Mouse (Mus musculus) gastrocnemius, postnatal 36 days (tissue): Measurements from ENCODE around the gene Pbxip1. TPM values are rescaled to one million over a fixed set of nuclear protein-coding genes. Genes with fewer than 3 reads are reported as not detected.

Experiments
- DNase-seq, 2 experiments: peaks; one replicate each; pipeline ENCODE4 v3.0.0; 2022
- intact Hi-C: fragments of 180-260 bp; cut with DNase I; formaldehyde crosslinking; loops from one replicate; pipeline ENCODE4 v1.15.1; 2025
- total RNA-seq, 2 experiments: library from RNA; stranded (reverse); gene quantifications; 2 replicates each; pipeline ENCODE4 v1.2.3; 2021

The Pbxip1 gene
- total RNA-seq, 2 experiments from 2014 or later = 190 to 193 TPM

GRCm38 (mm10) chr3:89406887-89407286, 29.6 kb upstream of the Pbxip1 start:
- intact Hi-C loops = no loop called here
- DNase-seq = no peak

- intact Hi-C loops = no loop called here
- no peak for DNase-seq
Measured at GRCm38 (mm10) chr3:89408448-89408847, 28.1 kb upstream of the Pbxip1 start.

- no peak for DNase-seq
- intact Hi-C loops = no loop called here
Measured at GRCm38 (mm10) chr3:89409701-89410100, 26.8 kb upstream of the Pbxip1 start.

DNA sequence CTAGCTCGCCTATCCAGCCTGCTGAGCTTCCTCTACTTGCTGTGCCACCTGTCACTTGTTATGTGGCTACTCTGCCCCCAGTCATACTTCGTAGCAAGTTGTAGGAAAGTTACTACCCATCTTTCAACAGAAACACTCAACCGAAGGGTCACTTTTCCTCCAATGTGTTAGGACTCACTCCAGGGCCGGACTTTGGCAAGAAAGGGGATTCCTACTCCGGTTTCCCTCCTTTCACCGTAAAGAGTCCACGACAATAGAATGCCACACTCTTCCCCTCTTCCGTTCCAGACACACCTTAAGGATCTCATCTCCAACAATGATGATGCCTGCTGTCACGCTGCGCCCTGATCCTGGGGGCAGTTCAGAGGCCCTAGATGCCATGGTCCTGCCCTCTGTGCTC, 25.6 kb upstream of the Pbxip1 start:
- DNase-seq = no peak
- intact Hi-C loops = no loop called here

DNA sequence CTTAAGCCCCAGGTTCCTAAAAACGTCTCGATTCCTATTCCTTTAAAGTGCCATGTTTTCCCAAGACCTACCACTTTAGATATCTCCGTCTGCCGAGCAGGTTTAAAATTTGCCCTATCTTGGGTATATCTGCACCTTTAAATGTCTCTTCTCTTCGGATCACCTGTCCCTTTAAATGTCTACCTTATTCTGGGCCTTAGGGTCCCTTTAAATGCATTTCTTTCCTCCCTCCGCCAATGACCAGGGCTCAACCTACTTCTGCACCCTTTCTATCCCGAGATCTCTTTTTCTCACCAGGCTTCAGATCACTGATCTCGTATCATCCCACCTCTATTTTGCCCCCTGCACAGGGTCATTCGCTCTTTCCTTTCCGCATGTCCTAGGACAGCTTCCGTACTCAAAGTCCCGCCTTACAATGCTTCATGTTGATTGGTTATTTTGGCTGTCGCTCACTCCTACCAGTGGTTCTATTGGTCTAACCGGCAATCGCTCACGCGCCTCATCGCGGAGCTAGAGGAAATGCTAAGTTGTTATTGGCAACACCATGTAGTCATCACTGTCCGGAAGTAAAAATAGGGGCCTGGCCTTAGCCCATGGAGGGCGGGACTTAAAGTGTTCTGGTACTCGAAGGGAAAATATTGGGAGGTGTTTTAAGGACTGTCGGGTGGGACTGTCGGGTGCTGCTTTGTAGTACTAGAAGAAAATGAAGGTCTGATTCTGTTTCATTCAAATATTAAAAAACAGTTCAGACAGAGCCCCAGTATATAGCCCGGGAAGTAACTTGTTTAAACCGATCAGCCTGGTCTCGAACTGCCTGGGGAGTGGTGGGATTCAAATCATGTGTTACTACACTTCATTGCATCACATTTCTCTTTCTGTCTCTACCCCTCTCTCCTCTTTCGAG, 24.8 kb upstream of the Pbxip1 start, which contains the start of gene Flad1:
TSS of gene Flad1 (minus strand) at position 381 of the 904 bp plus-strand sequence.
- DNase-seq = peak; percentile 94 to 97
- intact Hi-C loops = no loop called here

GRCm38 (mm10) chr3:89416158-89416557, 20.3 kb upstream of the Pbxip1 start:
- intact Hi-C loops = no loop called here
- DNase-seq = no peak

DNA sequence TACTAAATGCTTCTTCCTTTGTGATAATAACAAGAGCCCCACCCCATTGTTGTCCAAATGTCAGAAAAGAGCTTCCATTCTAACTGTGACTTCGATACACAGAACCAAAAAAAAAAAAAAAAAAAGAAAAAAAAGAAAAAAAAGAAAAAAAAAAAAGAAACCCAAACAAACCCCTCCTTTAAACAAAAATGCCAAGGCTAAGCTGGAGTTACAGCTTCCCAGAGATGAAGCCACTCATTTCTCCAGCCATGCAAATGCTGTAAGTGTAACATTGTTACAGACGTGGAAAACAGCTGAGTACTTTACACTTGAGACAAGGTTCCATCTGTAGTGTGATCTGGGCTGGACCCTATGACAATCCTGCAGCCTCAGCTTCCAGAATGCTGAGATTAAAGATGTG, 19.4 kb upstream of the Pbxip1 start:
- intact Hi-C loops = no loop called here
- no peak for DNase-seq

DNA sequence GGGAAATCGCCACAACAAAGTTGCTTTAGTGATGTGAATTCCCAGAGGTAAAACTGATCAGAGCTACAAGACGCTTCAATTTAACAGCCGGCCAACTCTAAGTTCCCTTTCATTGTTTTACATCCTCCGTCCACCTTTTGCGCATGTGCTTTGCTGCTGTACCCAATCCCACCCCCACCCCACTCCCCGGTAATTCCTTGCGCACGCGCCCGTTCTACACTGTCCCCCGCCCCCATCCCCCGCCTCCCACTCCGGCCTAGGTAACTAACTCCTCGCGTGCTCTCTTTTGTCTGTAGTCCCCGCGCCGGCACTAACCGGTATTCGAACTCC, 18.7 kb upstream of the Pbxip1 start:
- no peak for DNase-seq
- intact Hi-C loops = no loop called here

- peak; percentile 86 to 90 for DNase-seq
- intact Hi-C loops = no loop called here
Measured at GRCm38 (mm10) chr3:89418170-89418860, 18.2 kb upstream of the Pbxip1 start, which contains the start of the genes Cks1b and Shc1. Cks1b (minus strand) TSS chr3:89418383. Shc1 (plus strand) TSS chr3:89418443.

DNA sequence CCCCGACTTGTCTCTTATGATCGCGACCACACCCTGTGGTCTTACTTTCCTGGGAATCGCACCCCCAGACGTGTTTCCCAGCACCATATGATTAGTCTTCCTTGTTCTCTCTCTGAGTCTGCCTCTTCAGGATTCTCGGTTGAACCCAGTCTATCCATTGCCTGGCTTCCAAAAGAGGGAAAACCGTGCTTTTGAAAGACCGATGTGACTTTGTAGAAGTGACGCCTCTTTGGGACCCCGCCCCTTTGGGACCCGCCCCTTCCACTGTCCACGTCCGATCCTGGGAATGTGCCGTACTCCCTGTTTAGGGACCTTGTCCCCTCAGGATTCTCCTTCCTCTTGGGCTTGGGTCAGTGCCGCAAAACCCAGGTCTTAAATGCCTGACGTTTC, 17.6 kb upstream of the Pbxip1 start:
- DNase-seq = peak; percentile 69 to 80
- intact Hi-C loops = no loop called here

- peak in 1 of 2 experiments; percentile 44 for DNase-seq
- intact Hi-C loops = no loop called here
Measured at GRCm38 (mm10) chr3:89419571-89419970, 16.9 kb upstream of the Pbxip1 start.

GRCm38 (mm10) chr3:89419981-89420380, 16.5 kb upstream of the Pbxip1 start:
- intact Hi-C loops = no loop called here
- DNase-seq = no peak

DNA sequence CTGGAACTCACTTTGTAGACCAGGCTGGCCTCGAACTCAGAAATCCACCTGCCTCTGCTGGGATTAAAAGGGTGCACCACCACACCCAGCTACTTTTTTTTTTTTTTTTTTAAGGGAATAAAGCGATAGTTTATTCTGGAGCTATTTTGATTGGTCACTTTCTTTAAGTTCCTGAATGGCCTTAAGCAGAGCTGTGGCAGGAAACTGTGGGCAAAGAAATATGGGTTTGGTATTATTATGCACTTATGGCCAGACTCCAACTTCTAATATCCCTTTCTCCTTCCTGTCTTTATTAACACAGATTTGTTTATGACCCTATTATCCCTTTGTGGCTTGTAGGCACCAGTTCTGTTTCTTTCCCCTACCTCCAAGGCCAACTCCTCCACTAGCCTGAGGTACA, 16.1 kb upstream of the Pbxip1 start:
- DNase-seq = no peak
- intact Hi-C loops = no loop called here

GRCm38 (mm10) chr3:89421002-89421774, 15.3 kb upstream of the Pbxip1 start:
- DNase-seq = peak; percentile 71 to 82
- intact Hi-C loops = no loop called here

DNA sequence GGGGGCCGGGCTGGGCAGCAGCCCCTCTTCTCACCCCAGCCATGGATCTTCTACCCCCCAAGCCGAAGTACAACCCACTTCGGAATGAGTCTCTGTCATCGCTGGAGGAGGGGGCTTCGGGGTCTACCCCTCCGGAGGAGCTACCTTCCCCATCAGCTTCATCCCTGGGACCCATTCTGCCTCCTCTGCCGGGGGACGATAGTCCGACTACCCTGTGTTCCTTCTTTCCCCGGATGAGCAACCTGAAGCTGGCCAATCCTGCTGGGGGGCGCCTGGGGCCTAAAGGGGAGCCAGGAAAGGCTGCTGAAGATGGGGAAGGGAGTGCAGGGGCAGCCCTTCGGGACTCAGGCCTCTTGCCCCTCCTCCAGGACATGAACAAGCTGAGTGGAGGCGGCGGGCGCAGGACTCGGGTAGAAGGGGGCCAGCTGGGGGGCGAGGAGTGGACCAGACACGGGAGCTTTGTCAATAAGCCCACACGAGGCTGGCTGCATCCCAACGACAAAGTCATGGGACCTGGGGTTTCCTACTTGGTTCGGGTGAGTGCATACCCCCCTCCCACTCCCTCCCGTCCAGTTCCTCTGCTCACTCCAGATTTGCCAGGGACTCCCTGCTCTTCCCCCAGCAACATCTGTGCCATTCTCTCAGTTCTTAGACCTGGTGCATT, 14.6 kb upstream of the Pbxip1 start:
- intact Hi-C loops = no loop called here
- DNase-seq = peak in 1 of 2 experiments; percentile 27

DNA sequence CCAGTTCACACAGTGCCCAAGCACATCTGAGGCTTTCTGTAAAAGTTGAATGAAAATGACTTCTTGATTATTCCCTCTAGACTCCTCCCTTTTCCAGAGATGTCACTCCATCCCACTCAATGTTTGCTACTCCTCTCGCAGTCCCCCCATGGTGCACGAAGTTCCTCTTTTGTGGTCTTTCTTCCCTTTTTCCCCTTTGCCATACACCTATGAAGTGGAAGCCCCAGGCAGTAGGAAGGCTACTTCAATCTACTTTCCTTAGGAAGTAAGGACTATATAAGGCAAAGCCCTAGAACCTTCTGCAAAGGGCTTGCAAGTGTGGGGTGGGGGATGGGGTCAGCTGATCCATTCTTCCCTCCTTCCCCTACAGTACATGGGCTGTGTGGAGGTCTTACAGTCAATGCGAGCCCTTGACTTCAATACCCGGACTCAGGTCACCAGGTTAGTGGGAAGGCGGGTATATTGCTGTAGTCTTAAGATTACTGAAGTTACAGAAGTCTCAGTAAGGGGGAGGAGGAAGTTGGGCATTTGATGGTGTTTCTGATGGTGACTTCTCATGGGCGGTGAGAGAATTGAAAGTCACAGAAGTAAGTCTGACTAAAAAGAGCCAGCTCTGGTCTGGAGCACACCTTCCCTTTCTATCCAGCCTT, 13.8 kb upstream of the Pbxip1 start:
- intact Hi-C loops = no loop called here
- no peak for DNase-seq

GRCm38 (mm10) chr3:89424416-89425140, 11.9 kb upstream of the Pbxip1 start:
- intact Hi-C loops = no loop called here

GRCm38 (mm10) chr3:89425141-89425525, 11.4 kb upstream of the Pbxip1 start:
- no peak for DNase-seq
- intact Hi-C loops = no loop called here

More at GRCm38 (mm10) chr3:89424416-89425140, 11.9 kb upstream of the Pbxip1 start:
- DNase-seq = no peak

DNA sequence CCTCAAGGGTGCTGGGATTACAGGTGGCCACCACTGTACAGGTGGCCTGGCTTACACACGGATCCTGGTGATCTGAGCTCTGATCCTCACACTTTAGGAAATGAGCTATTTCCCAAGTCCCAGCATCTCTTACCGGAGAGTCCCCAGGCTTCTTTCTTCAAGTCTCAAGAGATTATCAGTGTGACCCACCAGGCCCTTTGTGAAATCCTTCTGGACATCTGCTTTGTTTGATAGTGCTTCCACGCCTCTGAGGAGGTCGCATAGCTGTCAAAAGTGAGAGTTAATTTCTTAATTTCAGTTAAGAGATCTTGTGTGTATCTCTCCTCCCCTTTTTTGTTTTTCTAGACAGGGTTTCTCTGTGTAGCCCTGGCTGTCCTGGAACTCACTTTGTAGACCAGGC, 10.6 kb upstream of the Pbxip1 start:
- DNase-seq = no peak

More for the DNA sequence above, 10.6 kb upstream of the Pbxip1 start:
- intact Hi-C loops = no loop called here
